Mouse (Mus musculus): ENCODE data around the gene Supt16.
A peak's percentile ranks its signal among the peaks of the same experiment; 100 is the strongest.

The Supt16 gene

GRCm38 (mm10) chr14:52197156-52197878 lies at the start of gene Supt16:
Supt16 (minus strand) TSS chr14:52197416.
- DNase-seq (ENCODE audit: low read depth, low spot score): peak; percentile 60

GRCm38 (mm10) chr14:52246129-52246528 lies 48.9 kb upstream of the Supt16 start:
- no peak for DNase-seq (ENCODE audit: low read depth, low spot score)

GRCm38 (mm10) chr14:52244690-52245042 lies 47.5 kb upstream of the Supt16 start:
- DNase-seq (ENCODE audit: low read depth, low spot score): no peak

- DNase-seq (ENCODE audit: low read depth, low spot score): peak; percentile 98
Measured at GRCm38 (mm10) chr14:52244041-52244689, 46.9 kb upstream of the Supt16 start.

- DNase-seq (ENCODE audit: low read depth, low spot score): no peak
Measured at GRCm38 (mm10) chr14:52236216-52236615, 39.0 kb upstream of the Supt16 start.

- DNase-seq (ENCODE audit: low read depth, low spot score): no peak
Measured at GRCm38 (mm10) chr14:52235165-52235564, 37.9 kb upstream of the Supt16 start.

- DNase-seq (ENCODE audit: low read depth, low spot score): no peak
Measured at GRCm38 (mm10) chr14:52232249-52232648, 35.0 kb upstream of the Supt16 start.

- no peak for DNase-seq (ENCODE audit: low read depth, low spot score)
Measured at GRCm38 (mm10) chr14:52225972-52226371, 28.8 kb upstream of the Supt16 start.

GRCm38 (mm10) chr14:52217261-52217660 lies 20.0 kb upstream of the Supt16 start:
- DNase-seq (ENCODE audit: low read depth, low spot score): no peak

- DNase-seq (ENCODE audit: low read depth, low spot score): no peak
Measured at GRCm38 (mm10) chr14:52199412-52199811, 2.2 kb upstream of the Supt16 start.

- DNase-seq (ENCODE audit: low read depth, low spot score): no peak
Measured at GRCm38 (mm10) chr14:52198141-52198540, 925 bp upstream of the Supt16 start.

- no peak for DNase-seq (ENCODE audit: low read depth, low spot score)
Measured at GRCm38 (mm10) chr14:52196230-52197155, 723 bp downstream of the Supt16 start.

- no peak for DNase-seq (ENCODE audit: low read depth, low spot score)
Measured at GRCm38 (mm10) chr14:52195691-52196090, 1.5 kb downstream of the Supt16 start.

- no peak for DNase-seq (ENCODE audit: low read depth, low spot score)
Measured at GRCm38 (mm10) chr14:52190740-52191359, 6.4 kb downstream of the Supt16 start.

- no peak for DNase-seq (ENCODE audit: low read depth, low spot score)
Measured at GRCm38 (mm10) chr14:52189519-52189918, 7.7 kb downstream of the Supt16 start.

GRCm38 (mm10) chr14:52188788-52189187 lies 8.4 kb downstream of the Supt16 start:
- DNase-seq (ENCODE audit: low read depth, low spot score): no peak

- no peak for DNase-seq (ENCODE audit: low read depth, low spot score)
Measured at GRCm38 (mm10) chr14:52166571-52166970, 30.6 kb downstream of the Supt16 start.

GRCm38 (mm10) chr14:52160911-52161310 lies 36.3 kb downstream of the Supt16 start:
- no peak for DNase-seq (ENCODE audit: low read depth, low spot score)

- no peak for DNase-seq (ENCODE audit: low read depth, low spot score)
Measured at GRCm38 (mm10) chr14:52155008-52155407, 42.2 kb downstream of the Supt16 start.

GRCm38 (mm10) chr14:52152613-52153012 lies 44.6 kb downstream of the Supt16 start:
- DNase-seq (ENCODE audit: low read depth, low spot score): no peak

- DNase-seq (ENCODE audit: low read depth, low spot score): peak; percentile 54
Measured at GRCm38 (mm10) chr14:52152179-52152578, 45.0 kb downstream of the Supt16 start.

- DNase-seq (ENCODE audit: low read depth, low spot score): no peak
Measured at GRCm38 (mm10) chr14:52149888-52150287, 47.3 kb downstream of the Supt16 start.
